Mouse (Mus musculus) forebrain, embryonic 14.5 days (tissue): ENCODE measurements around the gene Gjb3. TPM values are rescaled to one million over a fixed set of nuclear protein-coding genes. Genes with fewer than 3 reads are reported as not detected.

Experiments used
- ATAC-seq: fragments of 200-750 bp; cut with Nextera tagmentation; 2 replicates; pipeline ENCODE4 v1.8.0; 2017; ENCODE audit warnings: mild to moderate bottlenecking, moderate library complexity
- DNase-seq: peaks from one replicate; pipeline ENCODE4 v3.0.0-alpha.2; 2015; ENCODE audit warnings: low spot score
- H3K27ac ChIP-seq: fragments of 300-500 bp; sonication (generic); 2 replicates; pipeline ENCODE4 v1.5.1; 2014; ENCODE audit warnings: low read depth, mild to moderate bottlenecking, control low read depth, low read length, moderate library complexity
- H3K27me3 ChIP-seq: fragments of 300-500 bp; sonication (generic); replicated peaks from 2 replicates; pipeline ENCODE4 v1.6.1; 2014; ENCODE audit warnings: low read length, control low read depth, mixed read lengths; ENCODE audit not compliant: control insufficient read depth, insufficient read depth
- H3K36me3 ChIP-seq: fragments of 300-500 bp; sonication (generic); 2 replicates; pipeline ENCODE4 v1.6.1; 2014; ENCODE audit warnings: low read length, control low read depth; ENCODE audit not compliant: control insufficient read depth, insufficient read depth
- H3K4me1 ChIP-seq: fragments of 300-500 bp; sonication (generic); 2 replicates; pipeline ENCODE4 v1.6.1; 2014; ENCODE audit warnings: antibody characterized with exemption, low read length, control low read depth; ENCODE audit not compliant: control insufficient read depth, insufficient read depth
- H3K4me2 ChIP-seq: fragments of 300-500 bp; sonication (generic); 2 replicates; pipeline ENCODE4 v1.6.1; 2014; ENCODE audit warnings: mild to moderate bottlenecking, control low read depth, low read length
- H3K4me3 ChIP-seq: fragments of 300-500 bp; sonication (generic); 2 replicates; pipeline ENCODE4 v1.5.1; 2014; ENCODE audit warnings: low read depth, low read length, control low read depth
- H3K9ac ChIP-seq: fragments of 300-500 bp; sonication (generic); 2 replicates; pipeline ENCODE4 v1.6.1; 2014; ENCODE audit warnings: mild to moderate bottlenecking, low read length, control low read depth, moderate library complexity
- H3K9me3 ChIP-seq: fragments of 300-500 bp; sonication (generic); replicated peaks from 2 replicates; pipeline ENCODE4 v1.6.1; 2016; ENCODE audit warnings: low read length, control low read depth, mixed read lengths; ENCODE audit not compliant: control insufficient read depth
- WGBS: fragments of 180-500 bp; shearing (Covaris S2); extraction: QIAGEN DNeasy Blood & Tissue Kit; methylation state at CpG from one replicate; pipeline ENCODE4 v1.1.7; 2014; 5-methylcytosine and 5-hydroxymethylcytosine counted together
- polyA plus RNA-seq: library from polyadenylated mRNA; unstranded; fragments of >200 nt; fragmentation: Nextera tagmentation; extraction: Ambion mirVana; gene quantifications from 2 replicates; pipeline ENCODE4 v1.2.1, GENCODE M21; 2014

The Gjb3 gene
- polyA plus RNA-seq, 1 experiment from 2014 or later, result not detected

GRCm38 (mm10) chr4:127365834-127366233 lies 35.2 kb upstream of the Gjb3 start:
- H3K9ac ChIP-seq, result no peak overlapping the region
- H3K4me3 ChIP-seq, result no peak overlapping the region
- H3K27me3 ChIP-seq, result no peaks in the 10 kb centered on the region
- no peak for ATAC-seq
- H3K4me1 ChIP-seq, result no peaks in the 10 kb centered on the region
- H3K4me2 ChIP-seq, result no peak overlapping the region
- DNase-seq, result no peak
- 12% methylated on average over 4 of the region's 4 CpGs for WGBS
- H3K36me3 ChIP-seq, result no peaks in the 10 kb centered on the region
- H3K9me3 ChIP-seq, result no peaks in the 10 kb centered on the region
- no peak overlapping the region for H3K27ac ChIP-seq

- H3K4me1 ChIP-seq, result no peaks in the 10 kb centered on the region
- no peak overlapping the region for H3K9ac ChIP-seq
- no peak overlapping the region for H3K4me2 ChIP-seq
- H3K27me3 ChIP-seq, result no peaks in the 10 kb centered on the region
- H3K9me3 ChIP-seq, result no peaks in the 10 kb centered on the region
- no peak for DNase-seq
- H3K4me3 ChIP-seq, result no peak overlapping the region
- no peak for ATAC-seq
- no peaks in the 10 kb centered on the region for H3K36me3 ChIP-seq
- H3K27ac ChIP-seq, result no peak overlapping the region
- 10% methylated on average over 5 of the region's 5 CpGs for WGBS
Observed at GRCm38 (mm10) chr4:127365433-127365832, 34.8 kb upstream of the Gjb3 start.

DNA sequence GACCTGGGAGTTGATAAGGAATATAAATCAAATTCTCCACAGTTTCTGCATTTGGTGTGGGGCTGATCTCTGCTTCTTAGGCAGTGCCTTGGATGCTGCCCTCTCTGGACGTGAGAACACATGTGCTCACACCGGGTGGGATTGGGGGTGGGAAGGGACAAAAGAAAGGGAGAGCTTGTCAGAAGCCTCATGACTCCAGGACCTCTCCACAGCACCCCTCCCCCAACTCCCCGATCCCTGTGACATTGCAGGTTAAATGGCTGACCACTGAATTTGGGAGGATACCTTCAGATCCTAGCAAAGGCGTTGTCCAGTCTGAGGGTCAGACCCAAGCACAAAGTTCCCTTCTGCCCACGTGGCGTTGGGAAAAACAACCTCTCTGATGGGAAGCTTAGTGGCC lies 33.8 kb upstream of the Gjb3 start:
- H3K4me3 ChIP-seq, result no peak overlapping the region
- no peaks in the 10 kb centered on the region for H3K27me3 ChIP-seq
- H3K4me2 ChIP-seq, result no peak overlapping the region
- no peak overlapping the region for H3K27ac ChIP-seq
- H3K36me3 ChIP-seq, result no peaks in the 10 kb centered on the region
- DNase-seq (no peak), ATAC-seq (no peak)
- WGBS, result 63% methylated on average over 6 of the region's 6 CpGs
- no peak overlapping the region for H3K9ac ChIP-seq
- H3K4me1 ChIP-seq, result no peaks in the 10 kb centered on the region
- no peaks in the 10 kb centered on the region for H3K9me3 ChIP-seq

GRCm38 (mm10) chr4:127363331-127363730 lies 32.7 kb upstream of the Gjb3 start:
- no peaks in the 10 kb centered on the region for H3K36me3 ChIP-seq
- no peak overlapping the region for H3K4me2 ChIP-seq
- H3K9ac ChIP-seq, result no peak overlapping the region
- WGBS, result 57% methylated on average over 4 of the region's 4 CpGs
- no peak for DNase-seq
- no peak overlapping the region for H3K27ac ChIP-seq
- no peaks in the 10 kb centered on the region for H3K27me3 ChIP-seq
- ATAC-seq, result no peak
- no peaks in the 10 kb centered on the region for H3K9me3 ChIP-seq
- H3K4me3 ChIP-seq, result no peak overlapping the region
- H3K4me1 ChIP-seq, result no peaks in the 10 kb centered on the region

DNA sequence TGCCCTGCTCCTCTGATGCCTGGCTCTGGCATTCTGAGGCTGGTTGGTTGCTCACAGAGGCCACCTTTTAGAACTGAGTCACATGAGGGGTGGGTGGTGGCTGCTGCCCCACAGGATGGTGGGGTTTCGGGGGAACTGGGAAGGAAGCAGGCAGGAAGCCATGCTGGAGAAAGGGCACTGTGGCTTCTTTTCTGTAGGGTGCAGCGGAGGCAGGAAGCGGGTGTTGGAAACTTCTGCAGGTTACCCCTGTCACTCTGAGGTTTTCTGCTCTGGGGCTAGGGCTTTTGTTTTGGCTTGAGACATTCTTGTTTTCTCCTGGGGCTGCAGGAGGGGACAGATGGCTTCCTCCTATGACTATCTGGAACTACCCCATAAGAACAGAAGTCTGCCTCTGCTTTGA lies 31.9 kb upstream of the Gjb3 start:
- H3K4me2 ChIP-seq, result no peak overlapping the region
- DNase-seq, result no peak
- no peak overlapping the region for H3K27ac ChIP-seq
- no peak overlapping the region for H3K9ac ChIP-seq
- H3K36me3 ChIP-seq, result no peaks in the 10 kb centered on the region
- no peak overlapping the region for H3K4me3 ChIP-seq
- no peaks in the 10 kb centered on the region for H3K9me3 ChIP-seq
- WGBS, result 86% methylated on average over 3 of the region's 3 CpGs
- no peaks in the 10 kb centered on the region for H3K4me1 ChIP-seq
- no peaks in the 10 kb centered on the region for H3K27me3 ChIP-seq
- ATAC-seq, result no peak

GRCm38 (mm10) chr4:127358018-127358417 lies 27.4 kb upstream of the Gjb3 start, which contains the start of gene Gjb5:
Gene Gjb5, minus strand, starts transcription at chr4:127358181.
- no peak for ATAC-seq
- H3K27ac ChIP-seq, result no peak within 1 kb of the TSS
- H3K36me3 ChIP-seq, result no peaks in the 10 kb centered on the region
- WGBS, result 31% methylated on average over 5 of the region's 5 CpGs
- no peak within 1 kb of the TSS for H3K4me2 ChIP-seq
- H3K4me1 ChIP-seq, result no peaks in the 10 kb centered on the region
- no peak within 1 kb of the TSS for H3K9ac ChIP-seq
- DNase-seq, result no peak
- no peak within 1 kb of the TSS for H3K4me3 ChIP-seq
- H3K9me3 ChIP-seq, result no peaks in the 10 kb centered on the region
- no peaks in the 10 kb centered on the region for H3K27me3 ChIP-seq

GRCm38 (mm10) chr4:127354506-127355485 lies 24.2 kb upstream of the Gjb3 start:
- Histone ChIP-seq H3K9me3 (no peaks in the 10 kb centered on the region), H3K4me3 (no peak overlapping the region), H3K36me3 (no peaks in the 10 kb centered on the region), H3K27me3 (no peaks in the 10 kb centered on the region), H3K27ac (no peak overlapping the region), H3K4me1 (no peaks in the 10 kb centered on the region), H3K9ac (no peak overlapping the region), H3K4me2 (no peak overlapping the region)
- ATAC-seq (no peak), DNase-seq (no peak)
- WGBS, result 75% methylated on average over 15 of the region's 15 CpGs

GRCm38 (mm10) chr4:127353951-127354438 lies 23.4 kb upstream of the Gjb3 start, which contains the start of gene Gjb4:
Gene Gjb4, minus strand, starts transcription at chr4:127354081.
- no peak within 1 kb of the TSS for H3K4me2 ChIP-seq
- no peak within 1 kb of the TSS for H3K9ac ChIP-seq
- 31% methylated on average over 8 of the region's 8 CpGs for WGBS
- H3K4me3 ChIP-seq, result no peak within 1 kb of the TSS
- ATAC-seq (no peak), DNase-seq (no peak)
- no peaks in the 10 kb centered on the region for H3K27me3 ChIP-seq
- no peaks in the 10 kb centered on the region for H3K4me1 ChIP-seq
- H3K36me3 ChIP-seq, result no peaks in the 10 kb centered on the region
- H3K27ac ChIP-seq, result no peak within 1 kb of the TSS
- no peaks in the 10 kb centered on the region for H3K9me3 ChIP-seq

GRCm38 (mm10) chr4:127352594-127352993 lies 21.9 kb upstream of the Gjb3 start:
- no peaks in the 10 kb centered on the region for H3K4me1 ChIP-seq
- H3K4me3 ChIP-seq, result no peak overlapping the region
- 21% methylated on average over 1 of the region's 1 CpGs for WGBS
- H3K27me3 ChIP-seq, result no peaks in the 10 kb centered on the region
- H3K9me3 ChIP-seq, result no peaks in the 10 kb centered on the region
- DNase-seq, result no peak
- H3K4me2 ChIP-seq, result no peak overlapping the region
- no peak overlapping the region for H3K9ac ChIP-seq
- no peaks in the 10 kb centered on the region for H3K36me3 ChIP-seq
- ATAC-seq, result no peak
- H3K27ac ChIP-seq, result no peak overlapping the region
